Mouse (Mus musculus) forebrain, embryonic 15.5 days (tissue): ENCODE results near the gene Dnajc16. TPM values are rescaled to one million over a fixed set of nuclear protein-coding genes. Genes with fewer than 3 reads are reported as not detected.

Experiments
- ATAC-seq: fragments of 200-750 bp; cut with Nextera tagmentation; replicated peaks from 2 replicates; pipeline ENCODE4 v1.8.0; 2017; ENCODE audit warnings: mild to moderate bottlenecking, moderate TSS enrichment, moderate library complexity
- H3K27ac ChIP-seq: fragments of 300-500 bp; sonication (generic); replicated peaks from 2 replicates; pipeline ENCODE4 v1.5.1; 2015; ENCODE audit warnings: mild to moderate bottlenecking, inconsistent platforms
- H3K27me3 ChIP-seq: fragments of 300-500 bp; sonication (generic); 2 replicates; pipeline ENCODE4 v1.6.1; 2015; ENCODE audit warnings: inconsistent platforms
- H3K36me3 ChIP-seq: fragments of 300-500 bp; sonication (generic); 2 replicates; pipeline ENCODE4 v1.6.1; 2015; ENCODE audit warnings: mild to moderate bottlenecking, inconsistent platforms
- H3K4me1 ChIP-seq: fragments of 300-500 bp; sonication (generic); 2 replicates; pipeline ENCODE4 v1.6.1; 2015; ENCODE audit warnings: inconsistent platforms
- H3K4me2 ChIP-seq: fragments of 300-500 bp; sonication (generic); replicated peaks from 2 replicates; pipeline ENCODE4 v1.6.1; 2015; ENCODE audit warnings: mild to moderate bottlenecking, inconsistent platforms
- H3K4me3 ChIP-seq: fragments of 300-500 bp; sonication (generic); 2 replicates; pipeline ENCODE4 v1.5.1; 2015; ENCODE audit warnings: mild to moderate bottlenecking, inconsistent platforms
- H3K9ac ChIP-seq: fragments of 300-500 bp; sonication (generic); replicated peaks from 2 replicates; pipeline ENCODE4 v1.6.1; 2015; ENCODE audit warnings: mild to moderate bottlenecking, inconsistent platforms
- H3K9me3 ChIP-seq: fragments of 300-500 bp; sonication (generic); 2 replicates; pipeline ENCODE4 v1.6.1; 2016; ENCODE audit warnings: inconsistent platforms
- WGBS: fragments of 180-500 bp; shearing (Covaris S2); methylation state at CpG from one replicate; pipeline ENCODE4 v1.1.7; 2015; ENCODE audit warnings: mixed read lengths; 5-methylcytosine and 5-hydroxymethylcytosine counted together
- polyA plus RNA-seq: library from polyadenylated mRNA; unstranded; fragments of >200 nt; fragmentation: Nextera tagmentation; extraction: Ambion mirVana; gene quantifications from 2 replicates; pipeline ENCODE4 v1.2.1, GENCODE M21; 2015

The Dnajc16 gene
- polyA plus RNA-seq, 1 experiment from 2014 or later = 5.3 TPM

GRCm38 (mm10) chr4:141757124-141757523 lies 33.6 kb downstream of the Dnajc16 start:
- no peaks in the 10 kb centered on the region for H3K9me3 ChIP-seq
- H3K4me2 ChIP-seq = no peak overlapping the region
- H3K4me3 ChIP-seq = no peak overlapping the region
- H3K4me1 ChIP-seq = no peaks in the 10 kb centered on the region
- WGBS = 91% methylated on average over 3 of the region's 3 CpGs
- H3K36me3 ChIP-seq = peaks cover 9% of the 10 kb centered on the region
- ATAC-seq = no peak
- no peak overlapping the region for H3K27ac ChIP-seq
- H3K27me3 ChIP-seq = no peaks in the 10 kb centered on the region
- no peak overlapping the region for H3K9ac ChIP-seq

- no peak overlapping the region for H3K27ac ChIP-seq
- ATAC-seq = no peak
- H3K4me3 ChIP-seq = no peak overlapping the region
- H3K9ac ChIP-seq = no peak overlapping the region
- H3K27me3 ChIP-seq = no peaks in the 10 kb centered on the region
- no peaks in the 10 kb centered on the region for H3K4me1 ChIP-seq
- no peak overlapping the region for H3K4me2 ChIP-seq
- H3K36me3 ChIP-seq = no peaks in the 10 kb centered on the region
- 87% methylated on average over 19 of the region's 19 CpGs for WGBS
- H3K9me3 ChIP-seq = no peaks in the 10 kb centered on the region
Measured at GRCm38 (mm10) chr4:141755375-141755930, 35.3 kb downstream of the Dnajc16 start.

DNA sequence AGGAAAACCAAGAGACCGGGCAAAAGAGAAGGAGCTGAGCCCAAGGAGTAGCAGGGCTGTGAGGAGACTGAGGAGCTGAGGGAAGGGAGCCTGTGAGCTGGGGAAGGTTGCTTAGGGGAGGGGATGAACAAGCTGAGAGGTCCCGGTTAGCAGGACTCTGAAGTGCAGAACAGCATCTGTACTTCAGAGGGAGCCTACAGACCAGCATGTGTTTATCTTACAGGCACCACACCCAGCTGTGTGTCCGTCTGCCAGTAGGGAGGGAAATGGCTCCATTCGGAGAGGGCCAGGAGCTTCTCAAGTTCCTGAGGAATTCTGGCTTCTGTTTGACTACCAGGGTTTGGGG lies 38.7 kb downstream of the Dnajc16 start:
- Histone ChIP-seq H3K4me1 (no peaks in the 10 kb centered on the region), H3K9ac (no peak overlapping the region), H3K4me2 (no peak overlapping the region), H3K27ac (no peak overlapping the region), H3K36me3 (no peaks in the 10 kb centered on the region), H3K27me3 (no peaks in the 10 kb centered on the region), H3K4me3 (no peak overlapping the region), H3K9me3 (no peaks in the 10 kb centered on the region)
- ATAC-seq = no peak
- WGBS = 19% methylated on average over 4 of the region's 4 CpGs

GRCm38 (mm10) chr4:141751419-141752075 lies 39.2 kb downstream of the Dnajc16 start:
- ATAC-seq = no peak
- 44% methylated on average over 4 of the region's 4 CpGs for WGBS

GRCm38 (mm10) chr4:141750826-141751225 lies 39.9 kb downstream of the Dnajc16 start:
- H3K4me2 ChIP-seq = no peak overlapping the region
- ATAC-seq = no peak

More at GRCm38 (mm10) chr4:141751419-141752075, 39.2 kb downstream of the Dnajc16 start:
- no peaks in the 10 kb centered on the region for H3K36me3 ChIP-seq
- H3K9ac ChIP-seq = no peak overlapping the region
- no peaks in the 10 kb centered on the region for H3K4me1 ChIP-seq
- no peak overlapping the region for H3K27ac ChIP-seq
- no peak overlapping the region for H3K4me3 ChIP-seq
- H3K9me3 ChIP-seq = no peaks in the 10 kb centered on the region
- no peaks in the 10 kb centered on the region for H3K27me3 ChIP-seq
- no peak overlapping the region for H3K4me2 ChIP-seq

GRCm38 (mm10) chr4:141749557-141749956 lies 41.2 kb downstream of the Dnajc16 start:
- no peak overlapping the region for H3K4me3 ChIP-seq
- 50% methylated on average over 11 of the region's 11 CpGs for WGBS
- no peaks in the 10 kb centered on the region for H3K4me1 ChIP-seq
- no peaks in the 10 kb centered on the region for H3K9me3 ChIP-seq
- H3K9ac ChIP-seq = no peak overlapping the region
- H3K27me3 ChIP-seq = no peaks in the 10 kb centered on the region
- H3K27ac ChIP-seq = no peak overlapping the region
- H3K4me2 ChIP-seq = no peak overlapping the region
- ATAC-seq = no peak
- H3K36me3 ChIP-seq = no peaks in the 10 kb centered on the region

More at GRCm38 (mm10) chr4:141750826-141751225, 39.9 kb downstream of the Dnajc16 start:
- Histone ChIP-seq H3K27me3 (no peaks in the 10 kb centered on the region), H3K27ac (no peak overlapping the region), H3K4me1 (no peaks in the 10 kb centered on the region), H3K36me3 (no peaks in the 10 kb centered on the region), H3K9me3 (no peaks in the 10 kb centered on the region), H3K9ac (no peak overlapping the region), H3K4me3 (no peak overlapping the region)
- WGBS = 69% methylated on average over 3 of the region's 3 CpGs

- Histone ChIP-seq H3K4me2 (no peak within 1 kb of the TSS), H3K36me3 (no peaks in the 10 kb centered on the region), H3K9me3 (no peaks in the 10 kb centered on the region), H3K4me1 (no peaks in the 10 kb centered on the region), H3K9ac (no peak within 1 kb of the TSS), H3K27ac (no peak within 1 kb of the TSS), H3K4me3 (no peak within 1 kb of the TSS), H3K27me3 (no peaks in the 10 kb centered on the region)
- no peak for ATAC-seq
- WGBS = 30% methylated on average over 25 of the region's 25 CpGs
Measured at GRCm38 (mm10) chr4:141746578-141747346, 44.0 kb downstream of the Dnajc16 start, which contains the start of gene Agmat. TSS of gene Agmat (plus strand) at chr4:141746672.

DNA sequence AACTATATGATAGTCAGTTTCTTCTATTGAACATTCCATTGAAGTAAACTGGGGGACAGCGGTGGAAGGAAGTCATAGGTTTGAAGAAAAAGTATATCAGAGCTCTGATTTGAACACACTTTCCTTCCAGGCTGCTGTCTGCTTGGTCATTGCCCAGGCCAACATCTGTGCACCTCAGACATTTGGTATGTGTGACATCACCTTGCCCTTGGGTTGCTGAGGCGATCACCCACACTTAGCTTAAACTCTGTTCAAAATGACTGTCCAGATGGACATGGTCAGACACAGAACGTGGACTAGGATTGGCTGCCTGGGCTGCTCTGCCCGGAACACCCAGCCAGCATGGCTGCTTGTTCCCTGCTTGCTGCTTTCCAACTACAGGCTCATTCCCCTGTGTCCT lies 48.4 kb downstream of the Dnajc16 start:
- WGBS = 86% methylated on average over 4 of the region's 4 CpGs

GRCm38 (mm10) chr4:141741856-141742255 lies 48.9 kb downstream of the Dnajc16 start:
- H3K4me2 ChIP-seq = no peak overlapping the region
- H3K9ac ChIP-seq = no peak overlapping the region
- no peaks in the 10 kb centered on the region for H3K9me3 ChIP-seq
- no peak for ATAC-seq
- 63% methylated on average over 9 of the region's 9 CpGs for WGBS
- no peak overlapping the region for H3K4me3 ChIP-seq
- no peaks in the 10 kb centered on the region for H3K4me1 ChIP-seq
- no peak overlapping the region for H3K27ac ChIP-seq
- H3K36me3 ChIP-seq = no peaks in the 10 kb centered on the region
- H3K27me3 ChIP-seq = no peaks in the 10 kb centered on the region

More for the DNA sequence above, 48.4 kb downstream of the Dnajc16 start:
- no peak overlapping the region for H3K9ac ChIP-seq
- H3K27me3 ChIP-seq = no peaks in the 10 kb centered on the region
- no peaks in the 10 kb centered on the region for H3K36me3 ChIP-seq
- no peaks in the 10 kb centered on the region for H3K4me1 ChIP-seq
- no peaks in the 10 kb centered on the region for H3K9me3 ChIP-seq
- no peak for ATAC-seq
- no peak overlapping the region for H3K27ac ChIP-seq
- no peak overlapping the region for H3K4me3 ChIP-seq
- no peak overlapping the region for H3K4me2 ChIP-seq

DNA sequence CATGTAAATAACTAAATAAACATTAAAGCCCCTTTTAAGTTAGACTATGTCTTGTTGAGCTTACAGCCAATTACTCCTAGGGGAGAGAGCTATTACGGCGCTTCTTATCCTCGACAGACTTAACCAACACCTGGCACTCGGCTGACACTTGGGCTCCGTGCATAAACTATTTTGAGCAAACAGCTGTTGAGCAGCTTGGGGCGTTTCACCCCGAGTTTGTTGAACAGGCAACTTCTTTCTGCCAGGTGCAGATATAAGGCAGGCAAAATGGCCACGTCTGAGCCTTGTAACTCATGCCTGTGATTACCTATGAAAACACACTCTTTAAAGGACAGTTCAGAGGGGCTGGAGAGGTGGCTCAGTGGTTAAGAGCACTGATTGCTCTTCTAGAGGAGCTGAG lies 52.7 kb downstream of the Dnajc16 start:
- no peaks in the 10 kb centered on the region for H3K27me3 ChIP-seq
- no peak overlapping the region for H3K4me2 ChIP-seq
- ATAC-seq = no peak
- no peak overlapping the region for H3K4me3 ChIP-seq
- no peaks in the 10 kb centered on the region for H3K36me3 ChIP-seq
- 78% methylated on average over 8 of the region's 8 CpGs for WGBS
- H3K4me1 ChIP-seq = peaks cover 10% of the 10 kb centered on the region
- no peak overlapping the region for H3K9ac ChIP-seq
- no peaks in the 10 kb centered on the region for H3K9me3 ChIP-seq
- H3K27ac ChIP-seq = no peak overlapping the region

GRCm38 (mm10) chr4:141736856-141737255 lies 53.9 kb downstream of the Dnajc16 start:
- H3K36me3 ChIP-seq = no peaks in the 10 kb centered on the region
- no peaks in the 10 kb centered on the region for H3K27me3 ChIP-seq
- ATAC-seq = no peak
- no peak overlapping the region for H3K4me3 ChIP-seq
- H3K4me2 ChIP-seq = no peak overlapping the region
- no peak overlapping the region for H3K9ac ChIP-seq
- 77% methylated on average over 4 of the region's 4 CpGs for WGBS
- H3K4me1 ChIP-seq = peaks cover 10% of the 10 kb centered on the region
- no peak overlapping the region for H3K27ac ChIP-seq
- H3K9me3 ChIP-seq = no peaks in the 10 kb centered on the region

DNA sequence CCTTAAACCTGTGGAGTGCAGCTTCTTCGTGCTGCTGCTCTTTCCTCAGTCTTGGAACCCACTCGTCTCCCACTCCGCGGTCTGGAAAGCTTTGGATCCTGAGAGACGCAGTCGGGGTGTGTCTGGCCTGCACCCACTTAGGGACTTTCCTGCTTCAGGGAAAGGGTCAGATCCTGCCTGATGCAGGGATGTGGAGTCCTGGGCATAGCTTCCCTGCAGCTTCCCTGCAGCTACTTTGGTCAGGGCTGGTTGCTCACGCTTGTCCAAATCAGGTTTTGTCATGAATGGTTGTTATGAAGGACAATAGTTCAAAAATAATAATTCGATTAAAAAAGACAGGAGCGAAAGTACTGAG lies 55.5 kb downstream of the Dnajc16 start:
- H3K4me1 ChIP-seq = peaks cover 10% of the 10 kb centered on the region
- H3K4me3 ChIP-seq = peak overlapping the region; percentile 46
- peak overlapping the region; percentile 50 for H3K9ac ChIP-seq
- peak; percentile 56 for ATAC-seq
- 22% methylated on average over 9 of the region's 9 CpGs for WGBS
- H3K9me3 ChIP-seq = no peaks in the 10 kb centered on the region
- H3K4me2 ChIP-seq = peak overlapping the region; percentile 76
- H3K27me3 ChIP-seq = no peaks in the 10 kb centered on the region
- H3K36me3 ChIP-seq = no peaks in the 10 kb centered on the region
- peak overlapping the region; percentile 49; the same call in 1 of the 2 replicates for H3K27ac ChIP-seq
